Mouse (Mus musculus) olfactory bulb, adult 2 months (tissue): ENCODE measurements around the gene Creb5. TPM values are rescaled to one million over a fixed set of nuclear protein-coding genes. Genes with fewer than 3 reads are reported as not detected.

Experiments used
- H3K27ac ChIP-seq: fragments of 200-500 bp; 2 replicates; pipeline ENCODE4 v1.5.1; 2012; ENCODE audit warnings: low read depth, low read length; ENCODE audit not compliant: insufficient read depth
- H3K4me1 ChIP-seq: fragments of 200-500 bp; 2 replicates; pipeline ENCODE4 v1.6.1; 2012; ENCODE audit warnings: low read length; ENCODE audit not compliant: control insufficient read depth, insufficient read depth
- H3K4me3 ChIP-seq: fragments of 200-500 bp; 2 replicates; pipeline ENCODE4 v1.5.1; 2012; ENCODE audit warnings: mild to moderate bottlenecking, low read depth, low read length, moderate library complexity; ENCODE audit not compliant: insufficient read depth
- CTCF ChIP-seq: fragments of 200-500 bp; IDR thresholded peaks from 2 replicates; pipeline ENCODE4 v1.5.1; 2012; ENCODE audit warnings: low read depth, mild to moderate bottlenecking, low read length, moderate library complexity; ENCODE audit not compliant: insufficient read depth
- POLR2A ChIP-seq: fragments of 200-500 bp; IDR thresholded peaks from 2 replicates; pipeline ENCODE4 v1.6.1; 2012; ENCODE audit warnings: mild to moderate bottlenecking, low read depth, low read length, moderate library complexity; ENCODE audit not compliant: insufficient read depth
- WGBS: fragments of 180-500 bp; shearing (Covaris S2); methylation state at CpG from one replicate; pipeline ENCODE4 v1.1.7; 2018; 5-methylcytosine and 5-hydroxymethylcytosine counted together
- polyA plus RNA-seq: library from polyadenylated mRNA; stranded (reverse); fragments of >200 nt; gene quantifications from 2 replicates; pipeline ENCODE4 v1.2.4, GENCODE M21; 2012; ENCODE audit warnings: low replicate concordance; ENCODE audit not compliant: missing spikeins, insufficient read depth, insufficient read length

Gene Creb5
- polyA plus RNA-seq, 1 experiment = not detected

- Histone ChIP-seq H3K4me3 (no peak overlapping the region), H3K27ac (no peak overlapping the region), H3K4me1 (no peaks in the 10 kb centered on the region)
- TF ChIP-seq CTCF (no peak), POLR2A (no peak)
- 90% methylated on average over 4 of the region's 4 CpGs for WGBS
Measured at GRCm38 (mm10) chr6:53657483-53657882, 370.4 kb downstream of the Creb5 start.

- 56% methylated on average over 11 of the region's 11 CpGs for WGBS
- H3K4me1 ChIP-seq = no peaks in the 10 kb centered on the region
- H3K27ac ChIP-seq = no peak overlapping the region
- TF ChIP-seq POLR2A (no peak), CTCF (no peak)
- no peak overlapping the region for H3K4me3 ChIP-seq
Measured at GRCm38 (mm10) chr6:53662858-53663833, 376.1 kb downstream of the Creb5 start.

- Histone ChIP-seq H3K27ac (no peak overlapping the region), H3K4me3 (no peak overlapping the region), H3K4me1 (no peaks in the 10 kb centered on the region)
- TF ChIP-seq CTCF (no peak), POLR2A (no peak)
- 84% methylated on average over 1 of the region's 1 CpGs for WGBS
Measured at GRCm38 (mm10) chr6:53664759-53665158, 377.7 kb downstream of the Creb5 start.

GRCm38 (mm10) chr6:53666503-53666902, 379.4 kb downstream of the Creb5 start:
- Histone ChIP-seq H3K4me1 (no peaks in the 10 kb centered on the region), H3K27ac (no peak overlapping the region), H3K4me3 (no peak overlapping the region)
- TF ChIP-seq POLR2A = no peak
- TF ChIP-seq CTCF = no peak
- WGBS = 70% methylated on average over 5 of the region's 5 CpGs

GRCm38 (mm10) chr6:53678307-53678706, 391.2 kb downstream of the Creb5 start:
- Histone ChIP-seq H3K4me3 (no peak overlapping the region), H3K4me1 (no peaks in the 10 kb centered on the region), H3K27ac (no peak overlapping the region)
- WGBS = 89% methylated on average over 1 of the region's 1 CpGs
- TF ChIP-seq CTCF = no peak
- TF ChIP-seq POLR2A = no peak

- TF ChIP-seq POLR2A = no peak
- no peak for TF ChIP-seq CTCF
- 96% methylated on average over 8 of the region's 8 CpGs for WGBS
- Histone ChIP-seq H3K4me3 (no peak overlapping the region), H3K4me1 (no peaks in the 10 kb centered on the region), H3K27ac (no peak overlapping the region)
Measured at GRCm38 (mm10) chr6:53680046-53680445, 393.0 kb downstream of the Creb5 start.

GRCm38 (mm10) chr6:53684416-53684815, 397.3 kb downstream of the Creb5 start:
- no peaks in the 10 kb centered on the region for H3K4me1 ChIP-seq
- TF ChIP-seq CTCF = no peak
- H3K27ac ChIP-seq = no peak overlapping the region
- WGBS = 85% methylated on average over 2 of the region's 2 CpGs
- H3K4me3 ChIP-seq = no peak overlapping the region

- Histone ChIP-seq H3K27ac (no peak overlapping the region), H3K4me1 (no peaks in the 10 kb centered on the region), H3K4me3 (no peak overlapping the region)
- 94% methylated on average over 14 of the region's 14 CpGs for WGBS
- TF ChIP-seq POLR2A (no peak), CTCF (no peak)
Measured at GRCm38 (mm10) chr6:53685323-53685722, 398.3 kb downstream of the Creb5 start.

- TF ChIP-seq POLR2A (no peak), CTCF (no peak)
- H3K4me1 ChIP-seq = no peaks in the 10 kb centered on the region
- no peak overlapping the region for H3K27ac ChIP-seq
- no peak overlapping the region for H3K4me3 ChIP-seq
- 85% methylated on average over 7 of the region's 7 CpGs for WGBS
Measured at GRCm38 (mm10) chr6:53688762-53689477, 401.9 kb downstream of the Creb5 start.
